Mouse (Mus musculus): ENCODE results near the gene Myh14.
A peak's percentile ranks its signal among the peaks of the same experiment; 100 is the strongest.

DNA sequence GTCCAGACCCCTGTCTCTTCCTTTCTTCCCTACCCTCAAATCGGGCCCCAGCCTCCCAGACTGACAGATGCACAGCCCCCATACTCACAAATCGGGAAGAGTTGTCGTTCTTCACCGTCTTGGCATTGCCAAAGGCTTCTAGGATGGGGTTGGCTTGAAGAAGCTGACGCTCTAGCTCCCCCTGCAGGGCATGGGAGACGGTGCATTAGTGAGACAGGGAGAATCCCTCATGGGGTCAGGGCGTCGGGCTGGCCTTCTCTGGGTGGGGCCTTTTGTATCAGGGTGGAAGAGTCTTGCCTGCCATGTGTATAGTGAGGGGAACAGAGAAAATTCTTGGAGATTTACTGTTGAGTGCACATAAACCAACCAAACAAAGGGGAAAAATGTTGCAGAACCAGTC, 15.1 kb downstream of the Myh14 start:
- TF ChIP-seq CTCF (conservative IDR thresholded peaks at IDR 0.05; ENCODE audit: low read length), result peak; percentile 90
- no peak for TF ChIP-seq NANOG (IDR thresholded peaks at IDR 0.05; ENCODE audit: borderline replicate concordance, low read length)

Data from E14TG2a.4 (cell line).